Mouse (Mus musculus) T-cell, adult 2 months (primary cell): ENCODE measurements around the gene Mvb12a.

Source experiments
- DNase-seq: peaks from one replicate; pipeline ENCODE4 v3.0.0; 2022; ENCODE audit warnings: low spot score

Mvb12a gene

GRCm38 (mm10) chr8:71542632-71543343 lies at the start of gene Mvb12a:
Mvb12a (plus strand) TSS chr8:71542922.
- peak; percentile 94 for DNase-seq

GRCm38 (mm10) chr8:71495039-71495438 lies 47.7 kb upstream of the Mvb12a start:
- peak; percentile 70 for DNase-seq

- DNase-seq: no peak
Measured at GRCm38 (mm10) chr8:71495811-71496210, 46.9 kb upstream of the Mvb12a start.

- DNase-seq: no peak
Measured at GRCm38 (mm10) chr8:71496481-71496880, 46.2 kb upstream of the Mvb12a start.

- DNase-seq: no peak
Measured at GRCm38 (mm10) chr8:71497077-71497645, 45.6 kb upstream of the Mvb12a start.

GRCm38 (mm10) chr8:71497881-71498501 lies 44.7 kb upstream of the Mvb12a start:
- no peak for DNase-seq

- DNase-seq: no peak
Measured at GRCm38 (mm10) chr8:71498816-71499690, 43.7 kb upstream of the Mvb12a start.

- DNase-seq: no peak
Measured at GRCm38 (mm10) chr8:71504349-71504748, 38.4 kb upstream of the Mvb12a start.

- DNase-seq: no peak
Measured at GRCm38 (mm10) chr8:71505326-71505725, 37.4 kb upstream of the Mvb12a start.

- no peak for DNase-seq
Measured at GRCm38 (mm10) chr8:71505979-71506378, 36.7 kb upstream of the Mvb12a start.

- no peak for DNase-seq
Measured at GRCm38 (mm10) chr8:71507589-71508104, 35.1 kb upstream of the Mvb12a start.

GRCm38 (mm10) chr8:71509316-71509715 lies 33.4 kb upstream of the Mvb12a start:
- no peak for DNase-seq

- DNase-seq: no peak
Measured at GRCm38 (mm10) chr8:71511644-71512043, 31.1 kb upstream of the Mvb12a start, which contains the start of gene Plvap. Plvap (minus strand) TSS chr8:71511752.

GRCm38 (mm10) chr8:71513018-71513754 lies 29.5 kb upstream of the Mvb12a start:
- DNase-seq: no peak

- DNase-seq: no peak
Measured at GRCm38 (mm10) chr8:71515043-71515442, 27.7 kb upstream of the Mvb12a start.

GRCm38 (mm10) chr8:71516786-71517185 lies 25.9 kb upstream of the Mvb12a start:
- no peak for DNase-seq

- DNase-seq: peak; percentile 47
Measured at GRCm38 (mm10) chr8:71519037-71519825, 23.5 kb upstream of the Mvb12a start.

- DNase-seq: peak; percentile 92
Measured at GRCm38 (mm10) chr8:71521634-71522033, 21.1 kb upstream of the Mvb12a start.

GRCm38 (mm10) chr8:71525226-71526050 lies 17.3 kb upstream of the Mvb12a start, which contains the start of gene Ccdc194:
Ccdc194 (minus strand) TSS chr8:71525711.
- no peak for DNase-seq
